Mouse (Mus musculus): Measurements from ENCODE around the gene Pck2. TPM values are rescaled to one million over a fixed set of nuclear protein-coding genes. Genes with fewer than 3 reads are reported as not detected.

The Pck2 gene
- total RNA-seq, 2 experiments from 2014 or later: 2.8 to 3.1 TPM

DNA sequence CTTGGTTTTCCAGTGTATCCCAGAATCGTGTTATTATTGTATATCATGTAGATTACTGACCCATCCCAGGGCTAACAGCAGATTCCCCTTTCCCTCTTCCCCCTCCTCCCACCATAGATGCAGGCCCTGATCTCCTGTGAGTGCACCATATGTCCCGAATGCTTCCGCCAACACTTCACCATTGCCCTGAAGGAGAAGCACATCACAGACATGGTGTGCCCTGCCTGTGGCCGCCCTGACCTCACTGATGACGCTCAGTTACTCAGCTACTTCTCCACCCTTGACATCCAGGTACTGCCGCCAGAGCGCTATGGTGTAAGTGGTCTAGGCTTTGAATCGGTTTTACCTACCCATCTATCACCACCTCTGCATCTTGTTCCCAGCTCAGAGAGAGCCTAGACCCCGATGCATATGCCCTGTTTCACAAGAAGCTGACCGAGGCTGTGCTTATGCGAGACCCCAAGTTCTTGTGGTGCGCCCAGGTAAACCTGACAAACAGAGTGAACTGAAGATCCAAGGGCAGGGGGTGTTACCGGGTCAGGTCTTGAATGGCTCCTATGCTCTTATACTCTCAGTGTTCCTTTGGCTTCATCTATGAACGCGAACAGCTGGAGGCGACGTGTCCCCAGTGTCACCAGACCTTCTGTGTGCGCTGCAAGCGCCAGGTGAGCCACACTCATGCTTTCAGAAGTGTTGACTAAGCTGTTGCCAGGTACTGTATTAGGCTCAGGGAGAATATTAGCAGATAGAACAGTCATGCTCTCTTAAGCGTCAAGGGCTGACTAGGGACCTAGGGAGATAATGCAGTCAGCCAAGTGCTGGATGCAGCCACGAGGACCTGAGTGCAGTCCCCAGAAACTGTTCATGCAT is 58.7 kb downstream of the Pck2 start:
- no peak for DNase-seq (ENCODE audit: low spot score)

Other genes starting within 250 kb of the Pck2 start
- gene Dhrs4, start 61.5 kb upstream of the Pck2 start, total RNA-seq (2021): 10 to 100 TPM; 37.1 to 46.0 TPM
- under 1 TPM; 0.26 to 0.41 TPM for gene Carmil3, start 49.6 kb upstream of the Pck2 start, total RNA-seq (2021)
- gene Cpne6, start 29.8 kb upstream of the Pck2 start, total RNA-seq (2021): not detected
- gene Nrl, start 15.3 kb upstream of the Pck2 start, total RNA-seq (2021): not detected
- 100 to 1,000 TPM; 134 to 136 TPM for gene Dcaf11, start 19.7 kb downstream of the Pck2 start, total RNA-seq (2021)
- gene A730061H03Rik, start 20.1 kb downstream of the Pck2 start, total RNA-seq (2021): not detected
- 100 to 1,000 TPM; 273 to 289 TPM for gene Fitm1, start 35.4 kb downstream of the Pck2 start, total RNA-seq (2021)
- 10 to 100 TPM; 65.1 to 72.7 TPM for gene Psme1, start 37.9 kb downstream of the Pck2 start, total RNA-seq (2021)
- 10 to 100 TPM; 38.2 to 40.5 TPM for gene Emc9, start 45.0 kb downstream of the Pck2 start, total RNA-seq (2021)
- 10 to 100 TPM; 50.1 to 56.1 TPM for gene Psme2, start 50.8 kb downstream of the Pck2 start, total RNA-seq (2021)
- 10 to 100 TPM; 19.0 to 19.8 TPM for gene Rnf31, start 51.4 kb downstream of the Pck2 start, total RNA-seq (2021)
- gene Irf9, start 63.3 kb downstream of the Pck2 start, total RNA-seq (2021): 1 to 10 TPM; 2.9 to 4.8 TPM
- gene Rec8, start 77.8 kb downstream of the Pck2 start, total RNA-seq (2021): not detected
- gene Ipo4, start 95.7 kb downstream of the Pck2 start, total RNA-seq (2021): 10 to 100 TPM; 72.0 to 73.8 TPM
- gene Gm49378, start 97.6 kb downstream of the Pck2 start, total RNA-seq (2021): 1 to 10 TPM; 1.4 to 1.6 TPM
- gene Tm9sf1, start 103.5 kb downstream of the Pck2 start, total RNA-seq (2021): 10 to 100 TPM; 15.7 to 16.4 TPM
- under 1 TPM in 1 of 2 experiments, not detected in 1; 0.24 TPM for gene Tssk4, start 109.9 kb downstream of the Pck2 start, total RNA-seq (2021)
- 10 to 100 TPM; 20.9 to 22.2 TPM for gene Mdp1, start 120.2 kb downstream of the Pck2 start, total RNA-seq (2021)
- gene Gmpr2, start 131.7 kb downstream of the Pck2 start, total RNA-seq (2021): 1 to 10 TPM; 2.1 to 2.4 TPM
- gene Nedd8, start 131.9 kb downstream of the Pck2 start, total RNA-seq (2021): 100 to 1,000 TPM; 188 to 201 TPM
- gene Tinf2, start 141.6 kb downstream of the Pck2 start, total RNA-seq (2021): 10 to 100 TPM; 12.1 to 15.7 TPM
- under 1 TPM in 1 of 2 experiments, not detected in 1; 0.17 TPM for gene Tgm1, start 173.7 kb downstream of the Pck2 start, total RNA-seq (2021)
- 10 to 100 TPM; 10.4 to 11.5 TPM for gene Rabggta, start 182.0 kb downstream of the Pck2 start, total RNA-seq (2021)
- 10 to 100 TPM; 29.5 to 32.1 TPM for gene Dhrs1, start 205.4 kb downstream of the Pck2 start, total RNA-seq (2021)
- gene Nop9, start 205.4 kb downstream of the Pck2 start, total RNA-seq (2021): 1 to 10 TPM; 9.0 to 9.4 TPM
- not detected for gene Cideb, start 218.2 kb downstream of the Pck2 start, total RNA-seq (2021)
- gene Ltb4r2, start 221.2 kb downstream of the Pck2 start, total RNA-seq (2021): not detected
- under 1 TPM; 0.16 to 0.17 TPM for gene Ltb4r1, start 225.7 kb downstream of the Pck2 start, total RNA-seq (2021)
- 1 to 10 TPM; 3.8 to 9.1 TPM for gene Adcy4, start 243.8 kb downstream of the Pck2 start, total RNA-seq (2021)
- 1 to 10 TPM; 1.6 to 2.5 TPM for gene Ripk3, start 248.6 kb downstream of the Pck2 start, total RNA-seq (2021)

Data from gastrocnemius, adult 18-20 months (tissue).